Comparison of ENCODE assay signal across 30 mouse cellular contexts in genomic region chr1:76919541-76919940, GRCm38 (mm10).
DNase-seq lines count a peak whose midpoint lies in the region; ATAC-seq and TF ChIP-seq lines count a peak whose summit lies in the region.
"Had no signal": no experiment of that assay in that cellular context is flagged by ENCODE, and none has a peak within 500 bp of the region (broad histone marks: within the 10 kb centered on the region; RNA-seq: fewer than 3 reads in every experiment).

No protein-coding gene starts in this region.

- peak; percentile 61 for ATAC-seq in liver, embryonic 13.5 days (ENCODE audit: low read depth)
- ATAC-seq in liver, embryonic 16.5 days (ENCODE audit: low read depth), result peak; percentile 81
- no peak for ATAC-seq in kidney, embryonic 16.5 days (ENCODE audit: low FRiP score, low TSS enrichment)
- ATAC-seq: forebrain, embryonic 13.5 days; forebrain, postnatal 0 days; Patski had no signal

- TF ChIP-seq CTCF in liver, adult 2 months (IDR thresholded peaks at IDR 0.05; ENCODE audit: low read depth, low read length), result no peak

- no peak overlapping the region for H3K4me3 ChIP-seq in liver, adult 2 months (ENCODE audit: insufficient read depth, low read depth, low read length)
- no peak overlapping the region for H3K4me3 ChIP-seq in liver, embryonic 13.5 days (replicated peaks)
- H3K4me3 ChIP-seq in liver, embryonic 16.5 days (ENCODE audit: low read depth, low read length), result no peak overlapping the region
- H3K4me3 ChIP-seq in kidney, embryonic 16.5 days (ENCODE audit: low read length), result no peak overlapping the region
- H3K4me3 ChIP-seq: forebrain, embryonic 10.5 days; forebrain, embryonic 13.5 days; gastrocnemius, adult 2 months; heart, adult 2 months; heart, embryonic 10.5 days; heart, embryonic 13.5 days; hindbrain, embryonic 12.5 days; hindbrain, embryonic 15.5 days had no signal

- no peak overlapping the region for H3K4me2 ChIP-seq in liver, embryonic 13.5 days
- H3K4me2 ChIP-seq in liver, embryonic 16.5 days (ENCODE audit: low read depth, low read length), result no peak overlapping the region
- H3K4me2 ChIP-seq in kidney, embryonic 16.5 days (replicated peaks; ENCODE audit: low read depth, low read length), result no peak overlapping the region
- H3K4me2 ChIP-seq: forebrain, embryonic 13.5 days; heart, embryonic 13.5 days; hindbrain, embryonic 12.5 days; hindbrain, embryonic 15.5 days had no signal

- peak; percentile 34 for DNase-seq in heart, adult 11 months
- DNase-seq in heart, postnatal 4 days, result no peak
- DNase-seq in liver, adult 2 months (ENCODE audit: extremely low read depth, low read depth, low spot score), result peak; percentile 96
- DNase-seq in liver, embryonic 13.5 days, result no peak
- DNase-seq in gastrocnemius, adult 8-10 months (ENCODE audit: low spot score in 2 of 2), result no peak
- no peak for DNase-seq in right cerebral cortex, adult 18-20 months
- DNase-seq: adrenal gland, postnatal 10 days; adrenal gland, postnatal 36 days; B cell, adult 2 months; cerebellum, adult 11 months; cerebellum, adult 2 months; cerebellum, adult 9-11 months; cerebellum, postnatal 36 days; embryo, embryonic 11 days; forebrain, postnatal 0 days; gastrocnemius, adult 2 months; gastrocnemius, postnatal 25 days; heart, adult 2 months; heart, postnatal 14 days had no signal

- no peak overlapping the region for H3K27ac ChIP-seq in liver, adult 2 months (replicated peaks; ENCODE audit: insufficient read depth, low read depth, low read length)
- no peak overlapping the region for H3K27ac ChIP-seq in liver, embryonic 13.5 days
- H3K27ac ChIP-seq in liver, embryonic 16.5 days (ENCODE audit: low read length), result no peak overlapping the region
- no peak overlapping the region for H3K27ac ChIP-seq in kidney, embryonic 16.5 days (ENCODE audit: low read length)
- H3K27ac ChIP-seq: forebrain, embryonic 10.5 days; forebrain, embryonic 13.5 days; gastrocnemius, adult 2 months; heart, adult 2 months; heart, embryonic 10.5 days; heart, embryonic 13.5 days; hindbrain, embryonic 12.5 days; hindbrain, embryonic 15.5 days had no signal

- peaks cover 3% of the 10 kb centered on the region; the same call in 1 of the 2 replicates for H3K27me3 ChIP-seq in liver, adult 2 months (ENCODE audit: control insufficient read depth, insufficient read depth, low read length)
- no peaks in the 10 kb centered on the region for H3K27me3 ChIP-seq in liver, embryonic 13.5 days
- H3K27me3 ChIP-seq in liver, embryonic 16.5 days (ENCODE audit: control insufficient read depth, insufficient read depth, low read depth, low read length), result no peaks in the 10 kb centered on the region
- no peaks in the 10 kb centered on the region for H3K27me3 ChIP-seq in kidney, embryonic 16.5 days (ENCODE audit: insufficient read depth, low read length)
- H3K27me3 ChIP-seq: CH12.LX; forebrain, embryonic 13.5 days; heart, embryonic 13.5 days; hindbrain, embryonic 12.5 days; hindbrain, embryonic 15.5 days had no signal

- H3K36me3 ChIP-seq in liver, adult 2 months (ENCODE audit: control insufficient read depth, insufficient read depth, low read length), result no peaks in the 10 kb centered on the region
- H3K36me3 ChIP-seq in liver, embryonic 13.5 days, result no peaks in the 10 kb centered on the region
- H3K36me3 ChIP-seq in liver, embryonic 16.5 days (ENCODE audit: control insufficient read depth, insufficient read depth), result no peaks in the 10 kb centered on the region
- no peaks in the 10 kb centered on the region for H3K36me3 ChIP-seq in kidney, embryonic 16.5 days (ENCODE audit: insufficient read depth, low read length)
- H3K36me3 ChIP-seq: forebrain, embryonic 10.5 days; G1E; heart, embryonic 10.5 days; heart, embryonic 13.5 days; hindbrain, embryonic 12.5 days; hindbrain, embryonic 15.5 days had no signal

- H3K9me3 ChIP-seq in liver, embryonic 13.5 days (replicated peaks), result no peaks in the 10 kb centered on the region
- no peaks in the 10 kb centered on the region for H3K9me3 ChIP-seq in liver, embryonic 16.5 days (replicated peaks; ENCODE audit: control insufficient read depth, low read length)
- no peaks in the 10 kb centered on the region for H3K9me3 ChIP-seq in kidney, embryonic 16.5 days (ENCODE audit: low read length)
- H3K9me3 ChIP-seq: forebrain, embryonic 10.5 days; forebrain, embryonic 13.5 days; heart, embryonic 10.5 days; heart, embryonic 13.5 days; hindbrain, embryonic 12.5 days; hindbrain, embryonic 15.5 days had no signal

- no peak for TF ChIP-seq POLR2A in liver, adult 2 months (IDR thresholded peaks at IDR 0.05; ENCODE audit: extremely low read depth, insufficient read depth, low read length)

- WGBS in liver, adult 2 months, result 7% methylated on average over 2 of the region's 2 CpGs
- 11% methylated on average over 2 of the region's 2 CpGs for WGBS in liver, embryonic 13.5 days (ENCODE audit: insufficient replicate concordance)
- 8% methylated on average over 2 of the region's 2 CpGs for WGBS in liver, embryonic 16.5 days (ENCODE audit: insufficient replicate concordance)
- WGBS in kidney, embryonic 16.5 days, result 13% methylated on average over 2 of the region's 2 CpGs

- peaks cover 3% of the 10 kb centered on the region for H3K4me1 ChIP-seq in liver, adult 2 months (ENCODE audit: control insufficient read depth, insufficient read depth, low read length)
- no peaks in the 10 kb centered on the region for H3K4me1 ChIP-seq in liver, embryonic 13.5 days (replicated peaks)
- H3K4me1 ChIP-seq in liver, embryonic 16.5 days (ENCODE audit: control insufficient read depth, low read depth, low read length), result no peaks in the 10 kb centered on the region
- no peaks in the 10 kb centered on the region for H3K4me1 ChIP-seq in kidney, embryonic 16.5 days (ENCODE audit: insufficient read depth, low read length)
- H3K4me1 ChIP-seq: forebrain, embryonic 13.5 days; heart, embryonic 10.5 days; heart, embryonic 13.5 days; hindbrain, embryonic 12.5 days; hindbrain, embryonic 15.5 days had no signal

- H3K79me2 ChIP-seq in liver, adult 2 months (ENCODE audit: control insufficient read depth, insufficient read depth, low read length), result no peaks in the 10 kb centered on the region

- no peak overlapping the region for H3K9ac ChIP-seq in liver, adult 2 months (ENCODE audit: low read depth, low read length)
- no peak overlapping the region for H3K9ac ChIP-seq in liver, embryonic 13.5 days
- no peak overlapping the region for H3K9ac ChIP-seq in liver, embryonic 16.5 days (ENCODE audit: low read depth, low read length)
- no peak overlapping the region for H3K9ac ChIP-seq in kidney, embryonic 16.5 days (replicated peaks; ENCODE audit: low read length)
- H3K9ac ChIP-seq: forebrain, embryonic 13.5 days; forebrain, postnatal 0 days; heart, embryonic 13.5 days; hindbrain, embryonic 12.5 days; hindbrain, embryonic 15.5 days had no signal

Comparison
In these comparisons a context has a peak if more than half of its experiments do, and no peak if none do; other contexts are left out.
1. DNase-seq: peak in heart, adult 11 months (single experiment) and liver, adult 2 months (single experiment); none in heart, postnatal 4 days (single experiment), liver, embryonic 13.5 days (single experiment), gastrocnemius, adult 8-10 months (0 of 2) and right cerebral cortex, adult 18-20 months (single experiment).